Mouse (Mus musculus): ENCODE results near the gene Ccdc189.

Ccdc189 gene

DNA sequence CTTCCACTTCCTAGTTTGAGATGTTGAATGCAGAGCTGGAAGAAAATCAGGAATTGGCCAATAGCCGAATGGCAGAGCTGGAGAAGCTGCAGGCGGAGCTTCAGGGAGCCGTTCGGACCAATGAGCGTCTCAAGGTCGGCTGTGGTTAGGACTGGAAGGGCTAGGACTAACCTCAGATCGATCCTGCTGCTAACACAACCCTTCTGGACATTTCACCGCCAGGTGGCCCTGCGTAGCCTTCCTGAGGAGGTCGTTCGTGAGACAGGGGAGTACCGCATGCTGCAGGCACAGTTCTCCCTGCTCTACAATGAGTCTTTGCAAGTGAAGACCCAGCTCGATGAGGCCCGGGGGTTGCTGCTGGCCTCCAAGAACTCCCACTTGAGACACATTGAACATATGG lies 4.2 kb upstream of the Ccdc189 start:
- no peak for DNase-seq (ENCODE audit: low spot score in 2 of 2)

DNA sequence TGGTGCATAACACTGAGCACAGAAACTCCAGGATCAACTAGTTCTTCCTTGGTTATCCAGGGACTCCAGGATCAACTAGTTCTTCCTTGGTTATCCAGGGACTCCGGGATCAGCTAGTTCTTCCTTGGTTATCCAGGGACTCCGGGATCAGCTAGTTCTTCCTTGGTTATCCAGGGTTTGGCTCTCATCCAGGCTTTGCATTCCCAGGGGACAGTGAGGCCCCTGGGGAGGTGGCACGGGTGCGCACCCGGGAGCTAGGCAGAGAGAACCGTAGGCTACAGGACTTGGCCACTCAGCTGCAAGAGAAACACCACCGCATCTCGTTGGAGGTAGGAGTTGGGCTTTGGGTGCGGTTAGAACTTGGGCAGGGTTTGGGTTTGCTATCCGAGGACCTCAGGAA lies 2.7 kb upstream of the Ccdc189 start:
- no peak for DNase-seq (ENCODE audit: low spot score in 2 of 2)

DNA sequence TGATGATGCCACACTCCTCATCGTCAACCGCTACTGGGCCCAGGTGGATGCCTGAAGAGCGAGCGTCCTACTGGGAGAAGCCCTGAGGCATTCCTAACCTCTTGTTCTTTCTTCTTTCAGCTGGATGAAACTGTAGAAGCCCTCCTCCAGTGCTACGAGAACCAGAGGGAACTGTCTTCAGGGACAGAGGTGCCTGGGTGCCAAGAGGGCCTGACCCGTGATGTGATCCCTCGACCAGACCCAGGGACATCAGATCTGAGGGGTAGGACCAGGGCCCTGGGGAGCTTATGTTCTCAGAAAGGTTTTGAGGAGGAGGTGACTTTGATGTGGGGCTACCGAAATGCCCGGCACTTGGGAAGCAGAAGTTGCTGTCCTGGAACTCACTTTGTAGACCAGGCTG lies 1.2 kb upstream of the Ccdc189 start:
- no peak for DNase-seq (ENCODE audit: low spot score in 2 of 2)

DNA sequence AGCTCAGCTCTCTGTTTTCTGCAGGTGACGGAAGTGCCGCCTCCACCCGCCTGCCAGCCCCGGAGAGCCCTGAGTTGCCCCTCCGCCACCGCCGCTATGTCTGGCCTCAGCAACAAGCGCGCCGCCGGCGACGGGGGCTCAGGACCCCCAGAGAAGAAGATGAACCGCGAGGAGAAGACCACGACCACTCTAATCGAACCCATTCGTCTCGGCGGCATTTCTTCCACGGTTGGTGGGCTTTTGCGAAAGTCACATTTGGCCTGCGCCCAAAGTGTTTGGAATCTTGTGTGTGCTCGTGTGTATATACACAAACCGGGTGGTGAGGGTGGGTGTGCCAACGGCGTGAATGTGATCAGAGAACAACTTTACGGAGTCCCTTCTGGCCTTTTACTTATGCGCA lies 506 bp upstream of the Ccdc189 start:
- no peak for DNase-seq (ENCODE audit: low spot score in 2 of 2)

DNA sequence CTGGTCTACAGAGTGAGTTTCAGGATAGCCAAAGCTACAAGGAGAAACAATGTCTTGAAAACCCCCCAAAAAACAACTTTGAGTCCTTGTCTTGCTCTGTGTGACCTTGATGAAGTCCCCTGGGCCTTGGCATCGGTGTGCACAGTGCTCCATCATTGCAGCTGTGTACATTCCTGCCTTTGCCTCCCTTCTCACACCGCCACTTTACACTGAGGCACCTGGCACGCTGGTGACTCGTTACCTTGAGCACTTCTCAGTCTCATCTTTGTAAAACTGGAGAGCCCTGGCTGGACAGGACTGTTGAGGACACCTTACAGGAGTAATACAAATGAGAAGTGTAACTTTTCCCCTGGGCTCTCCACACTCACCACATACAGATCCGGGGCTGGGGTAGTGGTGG lies 1.2 kb downstream of the Ccdc189 start:
- DNase-seq (ENCODE audit: low spot score in 2 of 2), result no peak

DNA sequence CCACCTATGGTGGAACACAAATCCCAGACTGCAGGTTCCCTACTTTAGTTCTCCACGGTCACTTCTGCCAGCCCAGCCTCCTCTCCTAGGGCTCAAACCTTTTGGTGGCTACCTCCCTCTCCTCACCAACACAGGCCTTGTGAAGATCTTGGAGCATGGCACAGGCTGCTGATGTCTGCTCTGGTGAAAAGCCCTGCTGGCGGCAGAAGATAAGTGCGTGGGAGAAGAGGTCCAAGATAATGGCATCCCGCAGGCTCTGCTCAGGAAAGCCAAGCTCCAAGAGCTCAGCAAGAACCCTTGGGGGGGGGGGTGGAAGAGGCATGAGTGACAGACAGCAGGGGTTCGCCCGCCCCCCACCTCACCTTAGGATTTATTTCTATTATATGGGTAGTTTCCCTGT lies 2.2 kb downstream of the Ccdc189 start:
- no peak for DNase-seq (ENCODE audit: low spot score in 2 of 2)

DNA sequence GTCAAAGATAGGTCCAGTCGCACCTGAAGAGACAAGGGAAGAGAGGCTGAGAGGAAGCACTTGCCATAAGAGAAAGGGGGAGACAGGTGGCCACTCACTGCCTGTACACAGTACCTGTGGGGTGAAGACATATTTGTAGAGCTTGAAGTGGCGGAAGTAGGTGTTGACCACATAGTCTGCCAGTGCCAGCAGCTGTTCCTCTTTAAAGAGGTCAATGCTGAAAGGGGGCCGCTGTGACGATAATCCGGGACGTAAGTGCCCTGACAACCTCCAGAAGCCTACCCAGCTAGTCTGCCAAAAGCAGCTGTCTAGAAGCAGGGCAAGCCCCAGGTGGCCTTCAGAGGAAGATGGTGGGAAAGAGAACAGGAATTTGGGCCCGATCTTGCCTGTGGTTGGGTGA lies 3.4 kb downstream of the Ccdc189 start:
- no peak for DNase-seq (ENCODE audit: low spot score in 2 of 2)

DNA sequence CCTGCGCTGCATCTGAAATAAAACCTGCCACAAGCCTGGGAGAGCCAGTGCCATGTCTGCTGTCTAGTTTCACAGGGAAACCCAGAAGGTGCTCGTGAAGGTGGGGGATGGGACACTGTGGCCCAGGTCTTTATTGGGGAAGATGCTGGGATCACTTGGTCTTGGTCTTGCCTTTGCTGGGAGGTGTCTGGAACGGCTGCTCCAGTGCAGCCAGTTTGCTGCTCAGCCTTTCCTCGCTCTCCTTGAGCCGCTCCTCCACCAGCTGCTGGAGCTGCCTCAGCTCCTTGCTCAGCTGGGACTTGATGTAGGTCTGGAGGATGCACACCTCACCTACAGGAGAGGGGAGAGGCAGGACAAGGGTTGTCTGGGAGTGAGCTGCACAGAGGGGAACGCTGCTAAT lies 5.1 kb downstream of the Ccdc189 start:
- DNase-seq (ENCODE audit: low spot score in 2 of 2), result no peak

DNA sequence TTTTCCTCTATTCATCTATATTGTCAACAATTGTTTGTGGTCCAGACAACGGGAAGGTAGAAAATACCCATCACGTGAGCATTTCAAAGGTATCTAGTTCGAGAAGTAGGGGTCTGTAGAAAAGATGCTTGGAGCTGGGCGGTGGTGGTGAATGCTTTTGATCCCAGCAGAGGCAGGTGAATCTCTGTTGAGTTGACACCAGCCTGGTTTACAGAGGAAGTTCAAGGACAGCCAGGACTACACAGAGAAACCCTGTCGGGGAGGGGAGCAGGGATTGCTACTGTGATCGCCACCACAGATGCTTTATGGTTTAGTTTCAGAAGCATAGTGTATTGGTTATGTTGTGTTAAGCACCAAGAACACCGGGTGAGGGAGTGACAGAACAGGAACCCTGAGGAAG lies 14.3 kb downstream of the Ccdc189 start:
- peak in 1 of 2 experiments; percentile 4 for DNase-seq (ENCODE audit: low spot score in 2 of 2)

DNA sequence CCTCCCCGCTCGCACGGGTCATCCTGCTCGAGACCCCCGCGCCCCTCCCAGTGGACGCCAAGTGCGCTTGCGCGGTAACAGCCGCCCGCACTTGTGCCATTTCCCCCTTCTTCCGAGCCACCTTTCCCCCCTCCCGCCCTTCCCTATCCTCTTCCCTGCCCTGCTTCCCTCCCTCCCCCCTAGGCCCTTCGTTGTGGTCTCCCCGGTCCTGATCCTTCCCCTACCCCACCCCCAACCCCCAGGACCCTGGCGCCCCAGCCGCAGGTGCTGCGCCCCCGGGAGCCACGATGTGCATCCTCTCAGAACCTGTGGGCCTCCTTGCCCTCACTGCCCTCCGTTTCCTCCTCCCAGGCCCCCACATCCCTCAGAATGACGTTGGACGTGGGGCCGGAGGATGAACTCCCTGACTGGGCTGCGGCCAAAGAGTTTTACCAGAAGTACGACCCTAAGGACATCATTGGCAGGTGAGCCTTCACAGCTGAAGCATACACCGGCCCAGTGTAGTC lies 14.8 kb downstream of the Ccdc189 start:
- no peak for DNase-seq (ENCODE audit: low spot score in 2 of 2)

DNA sequence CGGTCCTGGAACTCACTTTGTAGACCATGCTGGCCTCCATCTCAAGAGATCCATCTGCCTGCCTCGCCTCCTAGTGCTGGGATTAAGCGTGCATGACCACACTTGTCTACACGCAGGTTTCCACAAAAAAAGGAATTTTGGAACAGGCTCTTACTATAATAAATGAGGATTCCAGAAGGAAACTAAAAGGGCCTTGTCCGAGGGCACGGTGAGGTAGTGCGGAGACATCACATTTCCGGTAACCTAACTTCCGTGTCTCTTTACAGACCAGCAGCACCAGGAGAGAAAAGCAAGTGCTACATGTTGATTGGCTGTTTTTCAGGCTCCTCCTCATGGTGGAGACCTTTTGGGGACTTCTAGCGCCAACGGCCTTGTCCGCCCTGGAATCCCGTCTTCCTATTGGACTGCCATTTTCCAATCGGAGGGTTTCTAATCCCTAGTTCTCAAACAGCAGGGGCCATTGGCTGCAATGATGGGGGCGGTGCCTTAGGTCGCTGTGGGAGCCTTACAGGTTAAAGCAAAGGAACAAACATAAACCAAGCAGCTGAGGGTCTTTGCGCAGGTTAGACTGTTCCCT lies 15.4 kb downstream of the Ccdc189 start, which contains the start of gene Phkg2:
Phkg2 (plus strand) TSS at position 446 of the 577 bp plus-strand sequence.
- peak; percentile 87 to 94 for DNase-seq (ENCODE audit: low spot score in 2 of 2)

DNA sequence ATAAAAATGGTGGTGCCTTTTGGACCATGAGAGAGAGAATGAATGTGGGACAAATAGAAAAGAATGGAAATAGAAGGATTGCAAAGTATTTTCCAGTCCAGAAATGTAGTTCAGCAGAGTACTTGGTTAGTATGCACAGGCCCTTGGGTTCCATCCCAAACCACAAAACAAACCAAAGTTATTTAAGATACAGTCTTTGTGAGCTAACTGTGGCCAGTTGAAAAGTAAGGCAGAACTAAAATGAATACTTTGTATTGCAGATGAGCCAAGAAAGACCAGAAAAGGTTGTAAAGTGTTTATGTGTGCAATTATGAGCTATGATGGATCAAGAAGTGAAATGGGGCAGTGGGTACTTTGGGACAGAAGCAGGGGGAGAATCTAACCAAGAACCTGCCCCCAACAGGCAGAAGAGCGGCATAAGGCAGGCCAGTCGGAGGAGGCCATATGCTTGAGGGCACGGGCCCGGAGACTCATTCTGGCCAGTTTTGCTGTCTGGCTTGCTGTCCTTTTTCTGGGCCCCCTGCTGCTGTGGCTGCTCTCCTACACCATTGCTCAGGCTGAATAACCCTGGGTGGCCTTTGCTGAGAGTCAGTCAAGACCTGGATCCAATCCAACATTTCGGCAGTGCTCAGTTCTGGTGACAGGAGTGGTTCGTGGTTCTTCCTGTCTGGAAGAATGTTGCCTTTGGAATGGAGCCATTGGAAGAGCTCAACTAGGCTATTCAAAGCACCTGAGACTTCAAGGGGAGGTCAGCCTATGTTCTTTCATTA lies 23.8 kb downstream of the Ccdc189 start:
- no peak for DNase-seq (ENCODE audit: low spot score in 2 of 2)

DNA sequence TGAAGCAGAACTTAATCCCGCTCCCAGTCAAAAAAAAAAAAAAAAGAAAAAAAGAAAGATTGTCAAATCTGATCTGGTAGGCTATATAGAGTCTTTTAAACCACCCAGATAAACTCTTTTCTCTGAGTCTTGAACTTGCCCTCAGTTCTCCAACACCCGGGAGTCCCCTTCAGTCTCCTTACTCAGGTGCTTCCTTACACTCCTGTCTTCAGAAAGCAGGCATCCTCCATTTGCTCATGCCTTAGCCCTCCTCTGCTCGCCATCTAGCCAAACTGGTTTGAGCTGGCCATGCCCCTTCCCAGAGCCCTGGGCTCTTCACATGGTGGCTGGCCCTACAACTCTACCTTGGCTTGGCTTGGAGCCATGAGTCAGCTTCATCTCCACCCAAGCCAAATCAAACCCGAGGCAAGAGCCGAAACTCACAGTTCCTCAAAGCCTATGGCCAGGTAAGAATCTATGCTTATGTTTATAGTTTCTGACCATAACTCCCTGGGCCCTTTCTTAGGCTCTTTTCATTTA lies 27.0 kb downstream of the Ccdc189 start, which contains the start of gene Tmem265:
Tmem265 (plus strand) TSS at position 51 of the 519 bp plus-strand sequence.
- DNase-seq (ENCODE audit: low spot score in 2 of 2), result no peak

DNA sequence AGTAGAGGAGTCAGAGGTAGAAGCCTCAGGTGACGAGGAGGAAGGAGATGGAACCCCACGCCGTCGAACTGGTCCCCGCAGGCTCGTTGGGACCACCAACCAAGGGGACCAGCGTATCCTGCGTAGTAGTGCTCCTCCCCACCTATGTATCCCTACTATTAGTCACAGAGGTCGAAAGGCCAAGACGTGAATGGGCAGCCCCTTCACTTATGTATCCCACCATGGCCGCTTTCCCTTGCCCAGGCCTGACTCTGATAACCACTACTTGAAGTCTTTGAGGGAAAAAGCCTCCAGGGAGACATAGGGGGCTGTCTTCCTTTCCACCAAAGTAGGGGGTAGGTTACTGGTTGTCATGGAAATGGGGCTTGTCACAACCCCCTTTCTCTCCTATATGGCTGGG lies 27.8 kb downstream of the Ccdc189 start:
- DNase-seq (ENCODE audit: low spot score in 2 of 2), result no peak

DNA sequence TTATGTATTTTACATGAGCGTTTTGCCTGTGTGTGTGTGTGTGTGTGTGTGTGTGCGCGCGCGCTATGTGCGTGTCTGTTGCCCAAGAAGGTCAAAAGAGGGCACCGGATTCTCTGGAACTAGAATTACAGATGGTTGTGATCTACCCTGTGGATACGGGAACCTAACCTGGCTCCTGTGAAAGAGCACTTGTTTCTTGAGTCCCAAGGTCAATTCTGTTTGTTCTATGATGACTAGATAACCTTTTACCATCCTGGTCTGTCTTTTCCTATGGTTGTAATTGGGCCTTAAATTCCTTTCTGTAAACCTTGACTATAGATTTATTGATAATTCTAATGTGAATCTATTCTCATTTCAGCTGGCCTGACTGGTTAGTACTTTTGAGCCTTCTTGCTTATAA lies 36.8 kb downstream of the Ccdc189 start:
- DNase-seq (ENCODE audit: low spot score in 2 of 2), result no peak

DNA sequence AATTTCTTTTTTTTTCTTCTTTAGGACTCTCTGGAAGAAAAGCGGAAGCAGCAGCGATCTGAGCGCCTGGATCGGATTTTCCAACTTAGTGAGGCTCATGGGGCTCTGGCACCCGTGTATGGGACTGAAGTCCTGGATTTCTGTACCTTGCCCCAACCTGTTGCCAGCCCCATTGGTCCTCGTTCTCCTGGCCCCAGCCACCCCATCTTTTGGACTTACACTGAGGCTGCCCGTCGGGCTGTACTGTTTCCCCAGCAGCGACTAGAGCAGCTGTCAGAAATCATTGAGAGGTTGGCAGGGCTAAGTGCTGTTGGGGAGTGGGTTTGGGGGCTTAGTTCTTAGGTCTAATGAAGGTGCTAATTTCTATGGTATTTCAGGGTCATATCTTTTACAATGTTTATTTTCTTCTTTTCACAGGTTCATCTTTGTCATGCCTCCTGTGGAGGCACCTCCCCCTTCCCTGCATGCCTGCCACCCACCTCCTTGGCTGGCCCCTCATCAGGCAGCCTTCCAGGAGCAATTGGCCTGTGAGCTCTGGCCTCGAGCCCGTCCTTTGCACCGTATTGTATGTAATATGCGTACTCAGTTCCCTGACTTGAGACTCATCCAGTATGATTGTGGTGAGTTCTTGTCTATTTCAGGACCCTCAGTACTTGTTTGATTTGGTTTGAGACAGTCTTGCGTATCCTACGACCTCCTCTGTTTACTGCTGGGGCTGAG lies 39.1 kb downstream of the Ccdc189 start:
- DNase-seq (ENCODE audit: low spot score in 2 of 2), result no peak

DNA sequence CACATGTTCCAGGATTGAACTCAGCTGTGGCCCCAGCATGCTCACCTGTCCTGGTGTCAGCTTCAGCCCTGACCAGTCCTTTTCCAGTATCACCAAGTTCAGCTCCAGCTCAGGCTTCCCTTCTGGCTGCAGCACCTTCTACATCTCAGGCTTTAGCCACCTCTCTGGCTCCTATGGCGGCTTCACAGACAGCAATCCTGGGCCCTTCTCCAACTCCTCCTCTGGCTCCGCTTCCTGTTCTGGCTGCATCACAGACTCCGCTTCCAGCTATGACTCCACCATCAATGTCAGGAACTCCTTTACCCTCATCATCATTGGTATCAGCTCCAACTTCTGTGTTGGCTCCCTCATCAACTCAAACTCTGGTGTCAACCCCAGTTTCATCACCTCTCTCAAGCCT lies 46.7 kb downstream of the Ccdc189 start:
- no peak for DNase-seq (ENCODE audit: low spot score in 2 of 2)

Data from frontal cortex, postnatal 10 days (tissue).